Mouse (Mus musculus): Measurements from ENCODE around the gene Ccnb1. TPM values are rescaled to one million over a fixed set of nuclear protein-coding genes. Genes with fewer than 3 reads are reported as not detected.

Gene Ccnb1
- 2.4 TPM for total RNA-seq (2023)

GRCm38 (mm10) chr13:100786414-100786867, at the start of gene Ccnb1:
Gene Ccnb1, minus strand, starts transcription at chr13:100786570.

DNA sequence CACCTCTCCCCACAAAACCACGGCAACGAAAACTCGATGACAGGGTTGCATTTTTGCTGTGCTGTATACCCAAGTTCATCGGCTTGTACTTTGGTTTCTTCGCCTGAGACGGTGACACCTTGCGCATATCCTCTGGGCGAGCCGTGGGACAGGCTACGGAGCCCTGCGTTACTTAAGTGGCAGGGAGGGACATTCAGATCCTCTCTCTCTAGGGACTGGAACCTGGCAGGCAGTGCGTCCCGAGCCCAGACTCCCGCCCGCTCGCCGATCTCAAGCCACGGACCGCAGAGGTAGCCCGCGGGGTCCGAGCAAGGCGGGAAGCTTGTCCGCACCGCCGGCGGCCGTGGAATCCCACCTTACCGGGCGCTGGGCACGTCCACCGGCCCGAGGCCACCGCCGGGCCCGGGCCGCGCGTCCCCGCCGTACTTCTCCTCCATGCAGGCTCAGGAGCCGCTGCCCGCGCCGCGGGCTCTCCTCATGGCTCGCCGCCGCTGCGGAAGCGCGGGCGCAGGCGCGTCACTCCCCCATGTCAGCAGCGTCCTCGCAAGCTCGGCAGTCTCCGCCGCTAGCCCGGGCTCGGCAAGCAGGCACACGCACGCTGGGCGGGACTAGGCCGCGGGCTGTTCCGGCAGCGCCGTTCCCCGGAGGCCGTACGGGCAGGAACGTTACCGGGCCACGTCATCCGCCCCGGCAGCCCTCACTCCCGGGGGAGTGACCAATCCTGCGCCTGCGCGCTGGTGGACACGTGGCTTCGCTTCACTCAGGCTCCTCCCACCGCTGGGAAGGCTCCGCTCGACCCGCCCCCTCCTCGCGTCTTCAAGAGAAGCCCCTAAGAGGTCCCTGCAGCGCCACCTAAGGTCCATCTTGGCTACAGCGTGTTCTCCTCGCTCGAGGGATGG, 46.6 kb upstream of the Ccnb1 start, which contains the start of gene Slc30a5:
TSS of gene Slc30a5 (minus strand) at position 687 of the 899 bp plus-strand sequence.

DNA sequence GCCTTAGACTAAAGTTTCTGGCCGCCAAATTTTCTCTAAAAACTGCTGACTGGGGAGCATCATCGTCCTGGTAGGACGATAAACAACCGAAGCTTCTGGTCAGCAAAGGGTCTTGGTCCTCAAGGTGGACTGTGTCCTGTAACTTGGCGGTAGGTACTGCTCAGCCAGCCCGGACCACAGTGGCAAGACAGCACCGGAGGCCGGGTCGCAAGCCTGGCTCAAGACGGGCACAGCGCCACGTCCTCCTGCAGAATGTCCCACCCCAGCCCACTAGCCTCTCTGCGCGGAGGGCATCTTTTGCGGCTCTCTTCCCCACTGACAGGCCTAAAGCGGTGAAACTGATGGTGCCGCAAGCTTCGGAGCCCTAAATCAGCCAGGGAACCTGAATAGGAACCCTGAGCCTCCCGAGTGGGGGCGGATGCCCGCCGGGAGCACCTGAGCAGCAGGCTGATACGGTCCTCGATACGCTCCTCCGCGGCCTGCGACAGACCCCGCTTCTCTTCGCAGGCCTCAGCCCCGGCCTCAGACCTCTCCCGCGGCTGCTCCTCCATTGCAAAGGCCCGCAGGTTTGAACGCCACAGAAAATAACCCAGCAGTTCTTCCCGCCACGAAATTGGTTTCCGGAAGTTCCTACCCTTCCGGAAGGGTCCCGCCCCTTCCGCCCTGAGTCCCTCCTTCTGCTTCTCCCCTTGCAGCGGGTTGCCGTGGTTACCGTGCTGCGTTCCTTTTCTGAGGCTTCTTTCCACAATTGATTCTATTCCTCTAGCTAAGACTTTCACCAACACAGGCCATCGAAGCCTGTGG, 10.9 kb downstream of the Ccnb1 start, which contains the start of gene Cenph:
TSS of gene Cenph (minus strand) at position 648 of the 804 bp plus-strand sequence.

GRCm38 (mm10) chr13:100744036-100744744, 42.2 kb downstream of the Ccnb1 start, which contains the start of gene Mrps36:
Gene Mrps36, minus strand, starts transcription at chr13:100744659.

GRCm38 (mm10) chr13:100730861-100731176, 55.6 kb downstream of the Ccnb1 start, which contains the start of gene Cdk7:
Gene Cdk7, minus strand, starts transcription at chr13:100730939.

Other genes starting within 250 kb of the Ccnb1 start
- not detected for gene Ocln, start 233.9 kb downstream of the Ccnb1 start, total RNA-seq (2023)
- gene Marveld2, start 169.6 kb downstream of the Ccnb1 start, total RNA-seq (2023) = 3.1 TPM
- 59.6 TPM for gene Ak6, start 135.6 kb downstream of the Ccnb1 start, total RNA-seq (2023)
- 21.3 TPM for gene Rad17, start 135.5 kb downstream of the Ccnb1 start, total RNA-seq (2023)
- gene Taf9, start 135.0 kb downstream of the Ccnb1 start, total RNA-seq (2023) = 10.1 TPM
- 12.8 TPM for gene Ccdc125, start 116.9 kb downstream of the Ccnb1 start, total RNA-seq (2023)
- gene Cdk7, start 55.6 kb downstream of the Ccnb1 start, total RNA-seq (2023) = 34.2 TPM
- gene Mrps36, start 41.9 kb downstream of the Ccnb1 start, total RNA-seq (2023) = 18.8 TPM
- gene Cenph, start 10.7 kb downstream of the Ccnb1 start, total RNA-seq (2023) = 0.91 TPM
- gene Slc30a5, start 46.9 kb upstream of the Ccnb1 start, total RNA-seq (2023) = 50.2 TPM